ENCODE assay signal across 8 mouse cellular contexts in genomic region chr7:100550338-100551007, GRCm38 (mm10). TPM values are rescaled to one million over a fixed set of nuclear protein-coding genes. Genes with fewer than 3 reads are reported as not detected.
DNase-seq lines count a peak whose midpoint lies in the region; ATAC-seq and TF ChIP-seq lines count a peak whose summit lies in the region.

No protein-coding gene starts in this region.

- H3K4me2 ChIP-seq in midbrain, postnatal 0 days (ENCODE audit: low read depth, low read length, poor library complexity, severe bottlenecking): no peak overlapping the region
- no peak overlapping the region for H3K4me2 ChIP-seq in midbrain, embryonic 15.5 days

- H3K36me3 ChIP-seq in midbrain, postnatal 0 days (ENCODE audit: insufficient read depth, low read length): peaks cover 14% of the 10 kb centered on the region
- peaks cover 6% of the 10 kb centered on the region; the same call in 1 of the 2 replicates for H3K36me3 ChIP-seq in midbrain, embryonic 15.5 days (replicated peaks)

- no peak for ATAC-seq in midbrain, postnatal 0 days (ENCODE audit: low FRiP score)
- ATAC-seq in midbrain, embryonic 15.5 days (replicated peaks): no peak
- ATAC-seq in megakaryocyte, adult 5-6 weeks (ENCODE audit: poor library complexity, severe bottlenecking): no peak

- intact Hi-C loops in left cerebral cortex, postnatal 36 days (cut with DNase I): loop anchor here (5.0 kb wide), 3 partner anchors 37 to 87 kb away; partner anchors contain the start of genes Mrpl48 and Rab6a

- peak; percentile 19 for DNase-seq in gastrocnemius, adult 18-20 months (ENCODE audit: low spot score)
- no peak for DNase-seq in gastrocnemius, adult 8-10 months (ENCODE audit: low spot score in 2 of 2)
- peak; percentile 70 for DNase-seq in midbrain, postnatal 0 days (ENCODE audit: low spot score)
- DNase-seq in frontal cortex, adult 2 months (ENCODE audit: extremely low spot score in 1 of 2, low spot score in 1 of 2): peak; percentile 44 to 73
- DNase-seq in left cerebral cortex, postnatal 36 days (ENCODE audit: low spot score in 2 of 2): peak; percentile 20 to 35
- DNase-seq in c-Kit-positive CD71-positive TER-119-positive erythroid progenitor cells, embryonic 14.5 days (ENCODE audit: low spot score): no peak

- H3K4me3 ChIP-seq in midbrain, postnatal 0 days (ENCODE audit: low read depth, low read length): no peak overlapping the region
- H3K4me3 ChIP-seq in midbrain, embryonic 15.5 days: no peak overlapping the region

- H3K4me1 ChIP-seq in midbrain, postnatal 0 days (ENCODE audit: insufficient read depth, low read length): peaks cover 2% of the 10 kb centered on the region
- peaks cover 9% of the 10 kb centered on the region for H3K4me1 ChIP-seq in midbrain, embryonic 15.5 days

- WGBS in midbrain, postnatal 0 days: 44% methylated on average over 5 of the region's 5 CpGs
- 51% methylated on average over 5 of the region's 5 CpGs for WGBS in midbrain, embryonic 15.5 days

- no peak overlapping the region for H3K9ac ChIP-seq in midbrain, postnatal 0 days (replicated peaks; ENCODE audit: low read length, poor library complexity, severe bottlenecking)
- no peak overlapping the region for H3K9ac ChIP-seq in midbrain, embryonic 15.5 days

- peak; percentile 64 for TF ChIP-seq CTCF in midbrain, postnatal 0 days (IDR thresholded peaks at IDR 0.05)

- no peak overlapping the region for H3K27ac ChIP-seq in midbrain, postnatal 0 days (ENCODE audit: low read depth, low read length)
- H3K27ac ChIP-seq in midbrain, embryonic 15.5 days: no peak overlapping the region

- no peaks in the 10 kb centered on the region for H3K9me3 ChIP-seq in midbrain, postnatal 0 days (ENCODE audit: low read length)
- H3K9me3 ChIP-seq in midbrain, embryonic 15.5 days: no peaks in the 10 kb centered on the region

- H3K27me3 ChIP-seq in midbrain, postnatal 0 days (ENCODE audit: insufficient read depth, low read length): no peaks in the 10 kb centered on the region
- no peaks in the 10 kb centered on the region for H3K27me3 ChIP-seq in midbrain, embryonic 15.5 days (replicated peaks)

RNA-seq across cellular contexts. Expression of gene Coa4, which starts 13.6 kb away (rescaled TPM):
- 10 to 100 TPM; 10.1 to 11.7 TPM for total RNA-seq in gastrocnemius, adult 18-20 months (2021)
- 10 to 100 TPM in 2 of 4 experiments, 1 to 10 TPM in 2; 8.3 to 10.7 (median 9.7) TPM for total RNA-seq in gastrocnemius, adult 8-10 months (2022)
- 3.9 and 7.5 TPM in 2 replicates for total RNA-seq in midbrain, postnatal 0 days (2014; rRNA removed)
- polyA plus RNA-seq in midbrain, postnatal 0 days (2015; fragmentation: Nextera tagmentation; extraction: Ambion mirVana): 5.7 and 6.5 TPM in 2 replicates
- 15.5 and 17.7 TPM in 2 replicates for polyA plus RNA-seq in midbrain, embryonic 15.5 days (2015; fragmentation: Nextera tagmentation; extraction: Ambion mirVana)
- polyA plus RNA-seq in frontal cortex, adult 2 months (2012; rRNA removed): 8.8 and 9.3 TPM in 2 replicates
- 10 to 100 TPM in 1 of 2 experiments, 1 to 10 TPM in 1; 8.5 to 10.8 TPM for total RNA-seq in left cerebral cortex, postnatal 36 days (2021)
- 24.7 and 31.5 TPM in 2 replicates for total RNA-seq in megakaryocyte, adult 5-6 weeks (2015)
- total RNA-seq in megakaryocyte, adult 5-6 weeks (2017): 19.4 and 23.0 TPM in 2 replicates

RNA-seq across cellular contexts. Expression of gene Dnajb13, which starts 35.7 kb away (rescaled TPM):
- not detected for total RNA-seq in gastrocnemius, adult 18-20 months (2021)
- under 1 TPM in 1 of 4 experiments, not detected in 3; 0.13 TPM for total RNA-seq in gastrocnemius, adult 8-10 months (2022)
- total RNA-seq in midbrain, postnatal 0 days (2014; rRNA removed): 4.1 and 4.3 TPM in 2 replicates
- 2.9 and 3.2 TPM in 2 replicates for polyA plus RNA-seq in midbrain, postnatal 0 days (2015; fragmentation: Nextera tagmentation; extraction: Ambion mirVana)
- polyA plus RNA-seq in midbrain, embryonic 15.5 days (2015; fragmentation: Nextera tagmentation; extraction: Ambion mirVana): 3.7 and 4.9 TPM in 2 replicates
- polyA plus RNA-seq in frontal cortex, adult 2 months (2012; rRNA removed): 0.98 and 1.7 TPM in 2 replicates
- total RNA-seq in left cerebral cortex, postnatal 36 days (2021): under 1 TPM; 0.39 to 0.45 TPM
- total RNA-seq in megakaryocyte, adult 5-6 weeks (2015): not detected in 2 replicates
- total RNA-seq in megakaryocyte, adult 5-6 weeks (2017): 0.16 and 0.44 TPM in 2 replicates

RNA-seq across cellular contexts. Expression of gene Rab6a, which starts 56.7 kb away (rescaled TPM):
- total RNA-seq in gastrocnemius, adult 18-20 months (2021): 10 to 100 TPM; 65.5 to 68.8 TPM
- total RNA-seq in gastrocnemius, adult 8-10 months (2022): 10 to 100 TPM; 64.9 to 73.3 (median 68.4) TPM
- 289 and 352 TPM in 2 replicates for total RNA-seq in midbrain, postnatal 0 days (2014; rRNA removed)
- polyA plus RNA-seq in midbrain, postnatal 0 days (2015; fragmentation: Nextera tagmentation; extraction: Ambion mirVana): 340 and 363 TPM in 2 replicates
- 253 and 260 TPM in 2 replicates for polyA plus RNA-seq in midbrain, embryonic 15.5 days (2015; fragmentation: Nextera tagmentation; extraction: Ambion mirVana)
- polyA plus RNA-seq in frontal cortex, adult 2 months (2012; rRNA removed): 212 and 257 TPM in 2 replicates
- 100 to 1,000 TPM; 395 to 423 TPM for total RNA-seq in left cerebral cortex, postnatal 36 days (2021)
- total RNA-seq in megakaryocyte, adult 5-6 weeks (2015): 102 and 106 TPM in 2 replicates
- total RNA-seq in megakaryocyte, adult 5-6 weeks (2017): 87.5 and 100 TPM in 2 replicates

RNA-seq across cellular contexts. Expression of gene Ucp2, which starts 57.3 kb away (rescaled TPM):
- 10 to 100 TPM; 16.6 to 17.4 TPM for total RNA-seq in gastrocnemius, adult 18-20 months (2021)
- 10 to 100 TPM in 2 of 4 experiments, 1 to 10 TPM in 2; 6.3 to 15.0 (median 12.0) TPM for total RNA-seq in gastrocnemius, adult 8-10 months (2022)
- 93.0 and 118 TPM in 2 replicates for total RNA-seq in midbrain, postnatal 0 days (2014; rRNA removed)
- 99.5 and 99.9 TPM in 2 replicates for polyA plus RNA-seq in midbrain, postnatal 0 days (2015; fragmentation: Nextera tagmentation; extraction: Ambion mirVana)
- polyA plus RNA-seq in midbrain, embryonic 15.5 days (2015; fragmentation: Nextera tagmentation; extraction: Ambion mirVana): 57.2 and 61.6 TPM in 2 replicates
- polyA plus RNA-seq in frontal cortex, adult 2 months (2012; rRNA removed): 39.8 and 53.5 TPM in 2 replicates
- total RNA-seq in left cerebral cortex, postnatal 36 days (2021): 10 to 100 TPM; 76.5 to 90.0 TPM
- 702 and 742 TPM in 2 replicates for total RNA-seq in megakaryocyte, adult 5-6 weeks (2015)
- 316 and 332 TPM in 2 replicates for total RNA-seq in megakaryocyte, adult 5-6 weeks (2017)

RNA-seq across cellular contexts. Expression of gene Mrpl48, which starts 57.6 kb away (rescaled TPM):
- total RNA-seq in gastrocnemius, adult 18-20 months (2021): 10 to 100 TPM; 54.7 to 60.4 TPM
- total RNA-seq in gastrocnemius, adult 8-10 months (2022): 10 to 100 TPM; 53.5 to 64.5 (median 58.5) TPM
- total RNA-seq in midbrain, postnatal 0 days (2014; rRNA removed): 33.9 and 47.8 TPM in 2 replicates
- 89.8 and 91.5 TPM in 2 replicates for polyA plus RNA-seq in midbrain, postnatal 0 days (2015; fragmentation: Nextera tagmentation; extraction: Ambion mirVana)
- polyA plus RNA-seq in midbrain, embryonic 15.5 days (2015; fragmentation: Nextera tagmentation; extraction: Ambion mirVana): 79.0 and 80.2 TPM in 2 replicates
- polyA plus RNA-seq in frontal cortex, adult 2 months (2012; rRNA removed): 63.8 and 76.5 TPM in 2 replicates
- 10 to 100 TPM; 65.4 to 75.2 TPM for total RNA-seq in left cerebral cortex, postnatal 36 days (2021)
- total RNA-seq in megakaryocyte, adult 5-6 weeks (2015): 49.4 and 54.0 TPM in 2 replicates
- total RNA-seq in megakaryocyte, adult 5-6 weeks (2017): 62.2 and 83.3 TPM in 2 replicates

Comparison
In these comparisons a context has a peak if more than half of its experiments do, and no peak if none do; other contexts are left out.
1. DNase-seq: peak in gastrocnemius, adult 18-20 months (single experiment), midbrain, postnatal 0 days (single experiment), frontal cortex, adult 2 months (2 of 2) and left cerebral cortex, postnatal 36 days (2 of 2); none in gastrocnemius, adult 8-10 months (0 of 2) and c-Kit-positive CD71-positive TER-119-positive erythroid progenitor cells, embryonic 14.5 days (single experiment).